Mouse (Mus musculus): ENCODE data around the gene Nms. TPM values are rescaled to one million over a fixed set of nuclear protein-coding genes. Genes with fewer than 3 reads are reported as not detected.

Gene Nms
- not detected for total RNA-seq (2021)

- DNase-seq (ENCODE audit: extremely low spot score in 1 of 2, low spot score in 1 of 2) = no peak
These were observed at the start of gene Nms for GRCm38 (mm10) chr1:38938849-38939248. Nms (plus strand) TSS chr1:38939149.

GRCm38 (mm10) chr1:38891444-38891843 is 47.5 kb upstream of the Nms start:
- no peak for DNase-seq (ENCODE audit: extremely low spot score in 1 of 2, low spot score in 1 of 2)

- no peak for DNase-seq (ENCODE audit: extremely low spot score in 1 of 2, low spot score in 1 of 2)
These were observed 45.9 kb upstream of the Nms start for GRCm38 (mm10) chr1:38893081-38893480.

- peak; percentile 71 to 74 for DNase-seq (ENCODE audit: extremely low spot score in 1 of 2, low spot score in 1 of 2)
These were observed 41.3 kb upstream of the Nms start, which contains the start of gene Chst10 for GRCm38 (mm10) chr1:38897431-38898248. Chst10 (minus strand) TSS chr1:38898161.

- DNase-seq (ENCODE audit: extremely low spot score in 1 of 2, low spot score in 1 of 2) = no peak
These were observed 36.4 kb upstream of the Nms start for GRCm38 (mm10) chr1:38902571-38902970.

GRCm38 (mm10) chr1:38903985-38904384 is 35.0 kb upstream of the Nms start:
- no peak for DNase-seq (ENCODE audit: extremely low spot score in 1 of 2, low spot score in 1 of 2)

GRCm38 (mm10) chr1:38928996-38929395 is 10.0 kb upstream of the Nms start:
- DNase-seq (ENCODE audit: extremely low spot score in 1 of 2, low spot score in 1 of 2) = no peak

GRCm38 (mm10) chr1:38929468-38929867 is 9.5 kb upstream of the Nms start:
- DNase-seq (ENCODE audit: extremely low spot score in 1 of 2, low spot score in 1 of 2) = no peak

GRCm38 (mm10) chr1:38930767-38931166 is 8.2 kb upstream of the Nms start:
- no peak for DNase-seq (ENCODE audit: extremely low spot score in 1 of 2, low spot score in 1 of 2)

GRCm38 (mm10) chr1:38934668-38935067 is 4.3 kb upstream of the Nms start:
- peak in 1 of 2 experiments; percentile 40 for DNase-seq (ENCODE audit: extremely low spot score in 1 of 2, low spot score in 1 of 2)

- DNase-seq (ENCODE audit: extremely low spot score in 1 of 2, low spot score in 1 of 2) = peak in 1 of 2 experiments; percentile 47
These were observed 2.2 kb upstream of the Nms start for GRCm38 (mm10) chr1:38936780-38937179.

- no peak for DNase-seq (ENCODE audit: extremely low spot score in 1 of 2, low spot score in 1 of 2)
These were observed 659 bp downstream of the Nms start for GRCm38 (mm10) chr1:38939608-38940007.

GRCm38 (mm10) chr1:38956457-38956856 is 17.5 kb downstream of the Nms start:
- DNase-seq (ENCODE audit: extremely low spot score in 1 of 2, low spot score in 1 of 2) = no peak

- DNase-seq (ENCODE audit: extremely low spot score in 1 of 2, low spot score in 1 of 2) = no peak
These were observed 30.2 kb downstream of the Nms start for GRCm38 (mm10) chr1:38969116-38969515.

- DNase-seq (ENCODE audit: extremely low spot score in 1 of 2, low spot score in 1 of 2) = no peak
These were observed 32.8 kb downstream of the Nms start for GRCm38 (mm10) chr1:38971712-38972111.

GRCm38 (mm10) chr1:38972986-38973592 is 34.1 kb downstream of the Nms start:
- DNase-seq (ENCODE audit: extremely low spot score in 1 of 2, low spot score in 1 of 2) = no peak

GRCm38 (mm10) chr1:38979953-38980352 is 41.0 kb downstream of the Nms start:
- DNase-seq (ENCODE audit: extremely low spot score in 1 of 2, low spot score in 1 of 2) = no peak

GRCm38 (mm10) chr1:38983870-38984269 is 44.9 kb downstream of the Nms start:
- DNase-seq (ENCODE audit: extremely low spot score in 1 of 2, low spot score in 1 of 2) = no peak

GRCm38 (mm10) chr1:38985308-38985707 is 46.4 kb downstream of the Nms start, which contains the start of gene Pdcl3:
Pdcl3 (plus strand) TSS chr1:38985608.
- DNase-seq (ENCODE audit: extremely low spot score in 1 of 2, low spot score in 1 of 2) = no peak

- peak; percentile 87 to 93 for DNase-seq (ENCODE audit: extremely low spot score in 1 of 2, low spot score in 1 of 2)
These were observed 48.3 kb downstream of the Nms start for GRCm38 (mm10) chr1:38987080-38987864.

GRCm38 (mm10) chr1:38987865-38988211 is 48.9 kb downstream of the Nms start:
- no peak for DNase-seq (ENCODE audit: extremely low spot score in 1 of 2, low spot score in 1 of 2)

All from layer of hippocampus, postnatal 25 days (tissue).